Mouse (Mus musculus) adrenal gland, adult (tissue): ENCODE results near the gene Htra1.

Source experiments
- DNase-seq, 2 experiments: peaks; one replicate each; pipeline ENCODE4 v3.0.0; 2022 to 2023; ENCODE audit warnings: low spot score in 1 of 2; ENCODE audit not compliant: inconsistent age in 2 of 2

The Htra1 gene

GRCm38 (mm10) chr7:130935793-130936471 is at the start of gene Htra1:
Gene Htra1, plus strand, starts transcription at chr7:130936111.
- DNase-seq, result peak; percentile 89 to 94

- DNase-seq, result no peak
These were observed 49.7 kb upstream of the Htra1 start for GRCm38 (mm10) chr7:130886246-130886645.

- no peak for DNase-seq
These were observed 48.0 kb upstream of the Htra1 start for GRCm38 (mm10) chr7:130887946-130888345.

GRCm38 (mm10) chr7:130890871-130891270 is 45.0 kb upstream of the Htra1 start:
- no peak for DNase-seq

- peak in 1 of 2 experiments; percentile 65 for DNase-seq
These were observed 42.9 kb upstream of the Htra1 start for GRCm38 (mm10) chr7:130892973-130893372.

- no peak for DNase-seq
These were observed 40.8 kb upstream of the Htra1 start for GRCm38 (mm10) chr7:130894931-130895617.

GRCm38 (mm10) chr7:130895618-130895945 is 40.3 kb upstream of the Htra1 start:
- DNase-seq, result no peak

- no peak for DNase-seq
These were observed 39.8 kb upstream of the Htra1 start for GRCm38 (mm10) chr7:130896064-130896463.

GRCm38 (mm10) chr7:130897201-130897600 is 38.7 kb upstream of the Htra1 start:
- no peak for DNase-seq

GRCm38 (mm10) chr7:130898373-130898772 is 37.5 kb upstream of the Htra1 start:
- DNase-seq, result peak in 1 of 2 experiments; percentile 71

- DNase-seq, result no peak
These were observed 35.6 kb upstream of the Htra1 start for GRCm38 (mm10) chr7:130900233-130900848.

GRCm38 (mm10) chr7:130902929-130903328 is 33.0 kb upstream of the Htra1 start:
- no peak for DNase-seq

GRCm38 (mm10) chr7:130903505-130904074 is 32.3 kb upstream of the Htra1 start:
- no peak for DNase-seq

GRCm38 (mm10) chr7:130904571-130905365 is 31.1 kb upstream of the Htra1 start:
- DNase-seq, result peak in 1 of 2 experiments; percentile 9

GRCm38 (mm10) chr7:130910841-130911240 is 25.1 kb upstream of the Htra1 start:
- peak; percentile 81 to 92 for DNase-seq

GRCm38 (mm10) chr7:130914693-130915363 is 21.1 kb upstream of the Htra1 start:
- DNase-seq, result peak in 1 of 2 experiments; percentile 86

- no peak for DNase-seq
These were observed 17.7 kb upstream of the Htra1 start for GRCm38 (mm10) chr7:130918260-130918659.

- DNase-seq, result peak; percentile 80 to 87
These were observed 12.8 kb upstream of the Htra1 start for GRCm38 (mm10) chr7:130922981-130923731.

- no peak for DNase-seq
These were observed 5.5 kb upstream of the Htra1 start for GRCm38 (mm10) chr7:130930401-130930800.

GRCm38 (mm10) chr7:130932921-130933320 is 3.0 kb upstream of the Htra1 start:
- DNase-seq, result no peak
